Mouse (Mus musculus): ENCODE data around the gene Elmo2. TPM values are rescaled to one million over a fixed set of nuclear protein-coding genes. Genes with fewer than 3 reads are reported as not detected.

The Elmo2 gene
- total and polyA plus RNA-seq, 3 experiments = 17.4 to 27.6 TPM; not detected in 1

DNA sequence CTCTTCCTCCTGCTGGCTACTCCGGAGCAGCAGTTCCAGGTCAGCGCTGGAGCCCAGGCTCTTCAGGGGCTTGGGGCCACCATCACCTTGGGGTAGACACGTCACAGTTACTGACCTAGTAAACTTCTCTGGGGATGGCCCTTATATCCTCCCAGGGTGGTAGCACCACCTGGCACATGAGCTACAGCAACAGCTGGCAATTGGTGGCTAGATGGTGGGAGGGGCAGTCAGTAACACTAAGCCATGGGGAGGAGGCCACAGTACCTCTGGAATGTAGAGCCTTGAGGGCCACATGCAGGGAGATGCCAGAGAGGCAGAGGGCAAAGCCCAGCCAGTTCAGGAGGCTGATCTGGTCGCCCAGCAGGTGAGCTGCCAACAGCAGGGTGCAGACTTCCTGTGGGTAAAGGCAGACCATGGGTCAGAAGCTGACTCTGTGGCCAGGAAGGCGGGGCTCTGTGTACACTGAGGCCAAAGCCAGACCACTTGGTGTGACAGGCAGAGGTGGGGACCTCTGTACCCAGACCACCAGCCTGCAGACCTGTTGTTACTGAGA lies 49.0 kb downstream of the Elmo2 start:
- Histone ChIP-seq H3K9ac (ENCODE audit: control insufficient read depth, low read depth, low read length, poor library complexity, severe bottlenecking) (no peak overlapping the region), H3K27me3 (ENCODE audit: control insufficient read depth in 1 of 2, insufficient read depth in 2 of 2, low read length in 2 of 2) (no peaks in the 10 kb centered on the region), H3K36me3 (ENCODE audit: control insufficient read depth in 1 of 2, insufficient read depth in 2 of 2, low read length in 2 of 2) (no peaks in the 10 kb centered on the region), H3K9me3 (replicated peaks; ENCODE audit: insufficient read depth, low read length) (no peaks in the 10 kb centered on the region), H3K27ac (ENCODE audit: control insufficient read depth, low read depth, low read length) (no peak overlapping the region), H3K79me2 (ENCODE audit: control insufficient read depth, insufficient read depth, low read length, poor library complexity) (no peaks in the 10 kb centered on the region), H3K4me1 (ENCODE audit: control insufficient read depth in 1 of 2, insufficient read depth in 2 of 2, low read length in 2 of 2) (0 out of 4 replicates have a peak, but pooled peaks cover 0 to 4% of the 10 kb centered on the region in 2 experiments), H3K4me3 (ENCODE audit: control insufficient read depth in 1 of 2, insufficient read depth in 1 of 2, low read depth in 2 of 2, low read length in 2 of 2) (no peak overlapping the region)
- TF ChIP-seq BHLHE40 (IDR thresholded peaks at IDR 0.05; ENCODE audit: borderline replicate concordance, low read depth, low read length) = no peak
- no peak for TF ChIP-seq MYB (IDR thresholded peaks at IDR 0.05; ENCODE audit: low read depth, low read length)
- TF ChIP-seq NELFE (IDR thresholded peaks at IDR 0.05; ENCODE audit: low read depth, low read length) = no peak
- no peak for TF ChIP-seq GATA1 (IDR thresholded peaks at IDR 0.05; ENCODE audit: low read depth, low read length)
- TF ChIP-seq USF2 (IDR thresholded peaks at IDR 0.05; ENCODE audit: borderline replicate concordance in 1 of 2, insufficient read depth in 1 of 2, low read depth in 1 of 2, low read length in 2 of 2) = no peak
- no peak for TF ChIP-seq TCF12 (IDR thresholded peaks at IDR 0.05; ENCODE audit: low read depth, low read length)
- TF ChIP-seq CHD1 (IDR thresholded peaks at IDR 0.05; ENCODE audit: low read depth, low read length) = no peak
- TF ChIP-seq TAL1 (IDR thresholded peaks at IDR 0.05; ENCODE audit: low read length) = no peak
- TF ChIP-seq KAT2A (conservative IDR thresholded peaks at IDR 0.05; ENCODE audit: low read depth, low read length) = no peak
- TF ChIP-seq POLR2A (IDR thresholded peaks at IDR 0.05; ENCODE audit: control insufficient read depth in 1 of 2, insufficient read depth in 1 of 2, low read depth in 1 of 2, low read length in 2 of 2, poor library complexity in 1 of 2) = no peak
- no peak for TF ChIP-seq ZNF384 (IDR thresholded peaks at IDR 0.05; ENCODE audit: low read depth, low read length)
- no peak for DNase-seq (ENCODE audit: low read depth, low spot score)

DNA sequence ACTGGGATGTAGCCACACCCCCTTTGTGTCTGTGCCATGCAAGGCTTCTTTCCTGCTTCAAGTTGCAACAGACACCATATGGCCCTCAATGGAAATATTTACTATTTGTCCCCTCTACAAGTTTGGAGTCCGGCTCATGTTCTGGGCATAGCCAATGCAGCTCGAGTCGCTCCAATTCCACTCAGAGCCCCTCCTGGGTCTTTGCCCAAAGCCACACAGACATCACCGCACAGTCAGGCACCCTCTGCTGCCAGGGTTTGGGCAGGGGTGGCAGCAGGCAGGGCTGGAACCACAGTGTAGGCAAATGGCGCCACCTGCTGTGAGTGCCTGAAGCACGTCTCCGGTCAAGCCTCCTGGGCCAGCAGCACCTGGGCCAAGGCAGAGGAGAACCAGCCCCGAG lies 50.5 kb downstream of the Elmo2 start:
- no peaks in the 10 kb centered on the region for H3K79me2 ChIP-seq (ENCODE audit: control insufficient read depth, insufficient read depth, low read length, poor library complexity)
- no peak overlapping the region for H3K9ac ChIP-seq (ENCODE audit: control insufficient read depth, low read depth, low read length, poor library complexity, severe bottlenecking)
- H3K4me3 ChIP-seq (ENCODE audit: control insufficient read depth in 1 of 2, insufficient read depth in 1 of 2, low read depth in 2 of 2, low read length in 2 of 2) = no peak overlapping the region
- no peaks in the 10 kb centered on the region for H3K36me3 ChIP-seq (ENCODE audit: control insufficient read depth in 1 of 2, insufficient read depth in 2 of 2, low read length in 2 of 2)
- no peaks in the 10 kb centered on the region for H3K9me3 ChIP-seq (replicated peaks; ENCODE audit: insufficient read depth, low read length)
- H3K4me1 ChIP-seq (ENCODE audit: control insufficient read depth in 1 of 2, insufficient read depth in 2 of 2, low read length in 2 of 2) = no peaks in the 10 kb centered on the region
- DNase-seq (ENCODE audit: low read depth, low spot score) = peak; percentile 33
- TF ChIP-seq RAD21 (IDR thresholded peaks at IDR 0.05; ENCODE audit: low read depth, low read length) = peak; percentile 69
- TF ChIP-seq ZC3H11A (IDR thresholded peaks at IDR 0.05; ENCODE audit: low read depth, low read length) = peak; percentile 54
- TF ChIP-seq CTCF (IDR thresholded peaks at IDR 0.05 in 2 of 3, conservative IDR thresholded peaks at IDR 0.05 in 1 of 3; ENCODE audit: control insufficient read depth in 1 of 3, insufficient read depth in 1 of 3, low read depth in 2 of 3, low read length in 3 of 3, poor library complexity in 1 of 3, severe bottlenecking in 1 of 3) = peak; percentile 34 to 84 (median 76)
- TF ChIP-seq MXI1 (IDR thresholded peaks at IDR 0.05; ENCODE audit: low read depth, low read length) = no peak
- peak; percentile 75 for TF ChIP-seq SMC3 (IDR thresholded peaks at IDR 0.05; ENCODE audit: low read depth, low read length)
- H3K27me3 ChIP-seq (ENCODE audit: control insufficient read depth in 1 of 2, insufficient read depth in 2 of 2, low read length in 2 of 2) = no peaks in the 10 kb centered on the region
- no peak overlapping the region for H3K27ac ChIP-seq (ENCODE audit: control insufficient read depth, low read depth, low read length)

Measured in MEL (cell line).